Mouse (Mus musculus): ENCODE results near the gene Daam2. TPM values are rescaled to one million over a fixed set of nuclear protein-coding genes. Genes with fewer than 3 reads are reported as not detected.
"Not testable (repeated sequence)": the region's sequence is repeated elsewhere in the genome, so short reads cannot be mapped to it uniquely, and the experiment has no call there.

Daam2 gene
- polyA plus RNA-seq, 1 experiment from 2014 or later, result 17.3 TPM

GRCm38 (mm10) chr17:49442841-49443240 lies 121.3 kb downstream of the Daam2 start:
- not testable (repeated sequence) for H3K27ac ChIP-seq; H3K9me3 ChIP-seq; H3K4me1 ChIP-seq; H3K4me3 ChIP-seq; H3K4me2 ChIP-seq; H3K9ac ChIP-seq; H3K27me3 ChIP-seq; ATAC-seq (ENCODE audit: insufficient number of reproducible peaks, insufficient read depth, low FRiP score, low TSS enrichment, low read depth)
- WGBS, result 75% methylated on average over 3 of the region's 3 CpGs
- peaks cover 27% of the 10 kb centered on the region for H3K36me3 ChIP-seq

GRCm38 (mm10) chr17:49440331-49441130 lies 123.6 kb downstream of the Daam2 start:
- H3K4me3 ChIP-seq, result no peak overlapping the region
- WGBS, result 83% methylated on average over 14 of the region's 14 CpGs
- H3K36me3 ChIP-seq, result peaks cover 41% of the 10 kb centered on the region
- no peaks in the 10 kb centered on the region for H3K9me3 ChIP-seq
- ATAC-seq (ENCODE audit: insufficient number of reproducible peaks, insufficient read depth, low FRiP score, low TSS enrichment, low read depth), result no peak
- no peak overlapping the region for H3K9ac ChIP-seq
- H3K4me2 ChIP-seq, result no peak overlapping the region
- no peaks in the 10 kb centered on the region for H3K27me3 ChIP-seq
- H3K4me1 ChIP-seq, result no peaks in the 10 kb centered on the region
- no peak overlapping the region for H3K27ac ChIP-seq

GRCm38 (mm10) chr17:49439706-49440105 lies 124.4 kb downstream of the Daam2 start:
- H3K27ac ChIP-seq, result no peak overlapping the region
- no peaks in the 10 kb centered on the region for H3K9me3 ChIP-seq
- H3K4me3 ChIP-seq, result no peak overlapping the region
- no peak for ATAC-seq (ENCODE audit: insufficient number of reproducible peaks, insufficient read depth, low FRiP score, low TSS enrichment, low read depth)
- H3K9ac ChIP-seq, result no peak overlapping the region
- H3K4me2 ChIP-seq, result no peak overlapping the region
- peaks cover 49% of the 10 kb centered on the region for H3K36me3 ChIP-seq
- H3K27me3 ChIP-seq, result no peaks in the 10 kb centered on the region
- 87% methylated on average over 4 of the region's 4 CpGs for WGBS
- no peaks in the 10 kb centered on the region for H3K4me1 ChIP-seq

GRCm38 (mm10) chr17:49438822-49439574 lies 125.1 kb downstream of the Daam2 start:
- no peak overlapping the region for H3K4me2 ChIP-seq

GRCm38 (mm10) chr17:49437306-49437705 lies 126.8 kb downstream of the Daam2 start:
- not testable (repeated sequence) for H3K27ac ChIP-seq; H3K9me3 ChIP-seq; H3K4me2 ChIP-seq; H3K9ac ChIP-seq; ATAC-seq (ENCODE audit: insufficient number of reproducible peaks, insufficient read depth, low FRiP score, low TSS enrichment, low read depth); H3K27me3 ChIP-seq; H3K4me3 ChIP-seq; H3K4me1 ChIP-seq
- H3K36me3 ChIP-seq, result peaks cover 68% of the 10 kb centered on the region

More at GRCm38 (mm10) chr17:49438822-49439574, 125.1 kb downstream of the Daam2 start:
- Histone ChIP-seq H3K4me1 (no peaks in the 10 kb centered on the region), H3K27me3 (no peaks in the 10 kb centered on the region), H3K36me3 (peaks cover 56% of the 10 kb centered on the region), H3K4me3 (no peak overlapping the region), H3K9me3 (no peaks in the 10 kb centered on the region), H3K9ac (no peak overlapping the region), H3K27ac (no peak overlapping the region)
- WGBS, result 85% methylated on average over 12 of the region's 12 CpGs
- no peak for ATAC-seq (ENCODE audit: insufficient number of reproducible peaks, insufficient read depth, low FRiP score, low TSS enrichment, low read depth)

- H3K36me3 ChIP-seq, result peaks cover 68% of the 10 kb centered on the region
- WGBS, result 71% methylated on average over 6 of the region's 6 CpGs
Measured at GRCm38 (mm10) chr17:49436631-49437030, 127.5 kb downstream of the Daam2 start.

GRCm38 (mm10) chr17:49435081-49435480 lies 129.1 kb downstream of the Daam2 start:
- no peaks in the 10 kb centered on the region for H3K27me3 ChIP-seq
- no peak for ATAC-seq (ENCODE audit: insufficient number of reproducible peaks, insufficient read depth, low FRiP score, low TSS enrichment, low read depth)
- WGBS, result 95% methylated on average over 10 of the region's 10 CpGs
- no peak overlapping the region for H3K4me3 ChIP-seq
- peaks cover 60% of the 10 kb centered on the region for H3K36me3 ChIP-seq
- peaks cover 19% of the 10 kb centered on the region for H3K4me1 ChIP-seq
- H3K27ac ChIP-seq, result no peak overlapping the region
- no peaks in the 10 kb centered on the region for H3K9me3 ChIP-seq
- H3K9ac ChIP-seq, result no peak overlapping the region
- no peak overlapping the region for H3K4me2 ChIP-seq

More at GRCm38 (mm10) chr17:49436631-49437030, 127.5 kb downstream of the Daam2 start:
- Histone ChIP-seq H3K27ac (no peak overlapping the region), H3K9ac (no peak overlapping the region), H3K4me1 (peaks cover 15% of the 10 kb centered on the region), H3K9me3 (no peaks in the 10 kb centered on the region), H3K4me2 (no peak overlapping the region), H3K27me3 (no peaks in the 10 kb centered on the region), H3K4me3 (no peak overlapping the region)
- ATAC-seq (ENCODE audit: insufficient number of reproducible peaks, insufficient read depth, low FRiP score, low TSS enrichment, low read depth), result no peak

- Histone ChIP-seq H3K9ac (no peak overlapping the region), H3K4me1 (peaks cover 27% of the 10 kb centered on the region), H3K36me3 (peaks cover 53% of the 10 kb centered on the region), H3K4me3 (no peak overlapping the region), H3K27me3 (no peaks in the 10 kb centered on the region), H3K9me3 (no peaks in the 10 kb centered on the region), H3K4me2 (no peak overlapping the region), H3K27ac (no peak overlapping the region)
- no peak for ATAC-seq (ENCODE audit: insufficient number of reproducible peaks, insufficient read depth, low FRiP score, low TSS enrichment, low read depth)
- 75% methylated on average over 6 of the region's 6 CpGs for WGBS
Measured at GRCm38 (mm10) chr17:49434236-49434635, 129.9 kb downstream of the Daam2 start.

- Histone ChIP-seq H3K9ac (no peak overlapping the region), H3K4me1 (peaks cover 33% of the 10 kb centered on the region), H3K27me3 (no peaks in the 10 kb centered on the region), H3K4me3 (no peak overlapping the region), H3K27ac (no peak overlapping the region), H3K9me3 (no peaks in the 10 kb centered on the region), H3K36me3 (peaks cover 43% of the 10 kb centered on the region), H3K4me2 (no peak overlapping the region)
- WGBS, result 95% methylated on average over 6 of the region's 6 CpGs
- ATAC-seq (ENCODE audit: insufficient number of reproducible peaks, insufficient read depth, low FRiP score, low TSS enrichment, low read depth), result no peak
Measured at GRCm38 (mm10) chr17:49433071-49433470, 131.1 kb downstream of the Daam2 start.

- WGBS, result 68% methylated on average over 4 of the region's 4 CpGs
- Histone ChIP-seq H3K27me3 (no peaks in the 10 kb centered on the region), H3K27ac (no peak overlapping the region)
Measured at GRCm38 (mm10) chr17:49432071-49432711, 132.0 kb downstream of the Daam2 start.

GRCm38 (mm10) chr17:49431176-49431575 lies 133.0 kb downstream of the Daam2 start:
- H3K4me2 ChIP-seq, result no peak overlapping the region
- H3K36me3 ChIP-seq, result peaks cover 32% of the 10 kb centered on the region
- no peak for ATAC-seq (ENCODE audit: insufficient number of reproducible peaks, insufficient read depth, low FRiP score, low TSS enrichment, low read depth)
- H3K4me1 ChIP-seq, result peaks cover 33% of the 10 kb centered on the region
- H3K9me3 ChIP-seq, result no peaks in the 10 kb centered on the region
- H3K4me3 ChIP-seq, result no peak overlapping the region
- H3K27ac ChIP-seq, result no peak overlapping the region
- no peak overlapping the region for H3K9ac ChIP-seq
- 87% methylated on average over 6 of the region's 6 CpGs for WGBS
- no peaks in the 10 kb centered on the region for H3K27me3 ChIP-seq

More at GRCm38 (mm10) chr17:49432071-49432711, 132.0 kb downstream of the Daam2 start:
- H3K9me3 ChIP-seq, result no peaks in the 10 kb centered on the region
- H3K4me1 ChIP-seq, result peaks cover 33% of the 10 kb centered on the region
- H3K4me3 ChIP-seq, result no peak overlapping the region
- H3K9ac ChIP-seq, result no peak overlapping the region
- H3K4me2 ChIP-seq, result no peak overlapping the region
- peaks cover 40% of the 10 kb centered on the region for H3K36me3 ChIP-seq
- no peak for ATAC-seq (ENCODE audit: insufficient number of reproducible peaks, insufficient read depth, low FRiP score, low TSS enrichment, low read depth)

All from embryonic facial prominence, embryonic 13.5 days (tissue).